Mouse (Mus musculus): ENCODE measurements around the gene Sdf2. TPM values are rescaled to one million over a fixed set of nuclear protein-coding genes. Genes with fewer than 3 reads are reported as not detected.

Sdf2 gene
- 10 to 100 TPM; 40.4 to 41.5 TPM for total RNA-seq (2023)

GRCm38 (mm10) chr11:78245627-78246317 is at the start of gene Sdf2, which contains the start of gene Supt6:
Gene Sdf2 (plus strand): TSS chr11:78245746.
Gene Supt6 (minus strand): TSS chr11:78245987.

DNA sequence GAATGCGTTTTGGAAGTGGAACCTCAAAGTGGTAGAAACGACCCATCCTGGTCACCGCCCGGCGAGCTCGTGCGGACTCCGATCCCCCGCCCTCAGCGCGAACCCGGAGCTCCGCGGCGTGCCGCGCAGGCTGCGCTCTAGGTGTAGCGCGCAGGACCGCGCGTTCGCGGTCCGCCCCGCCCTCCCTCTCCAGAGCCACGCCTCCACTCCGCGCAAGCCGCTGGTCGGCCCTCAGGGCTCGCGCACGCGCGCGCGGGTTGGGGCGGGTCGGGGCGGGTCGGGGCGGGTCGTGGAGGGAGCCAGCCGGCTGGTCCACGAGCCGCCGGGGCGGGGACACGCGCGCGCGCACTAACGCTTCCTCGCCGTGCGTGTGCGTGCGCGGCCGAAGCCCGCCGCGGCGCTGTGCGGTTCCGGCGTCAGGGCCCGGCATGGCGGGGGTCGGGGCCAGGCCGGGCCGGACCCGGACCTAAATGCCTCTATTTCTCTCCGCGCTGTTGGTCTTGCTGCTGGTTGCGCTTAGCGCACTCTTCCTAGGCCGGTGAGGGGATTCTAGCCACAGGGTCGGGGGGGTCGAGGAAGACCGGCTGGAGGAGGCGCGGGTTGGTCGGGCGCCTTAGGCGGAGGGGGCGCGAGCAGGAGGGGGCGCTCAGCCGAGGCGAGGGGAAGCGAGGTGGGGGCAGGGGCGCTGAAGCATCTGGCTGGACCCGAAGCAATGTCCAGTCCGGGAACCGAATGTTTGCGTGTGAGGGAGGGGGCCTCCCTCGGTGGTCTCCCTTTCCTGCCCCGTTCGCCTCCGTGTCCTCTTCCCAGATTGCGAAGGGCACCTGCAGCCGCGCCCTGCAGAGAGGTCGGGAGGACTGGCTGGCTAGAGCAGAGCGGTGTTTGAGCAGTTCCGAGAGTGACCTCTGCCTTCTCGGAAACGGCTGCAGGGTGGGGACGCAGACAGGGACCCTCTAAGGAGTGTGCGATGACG is 16.1 kb downstream of the Sdf2 start, which contains the start of gene 2610507B11Rik:
2610507B11Rik (plus strand) TSS at position 373 of the 973 bp plus-strand sequence.

DNA sequence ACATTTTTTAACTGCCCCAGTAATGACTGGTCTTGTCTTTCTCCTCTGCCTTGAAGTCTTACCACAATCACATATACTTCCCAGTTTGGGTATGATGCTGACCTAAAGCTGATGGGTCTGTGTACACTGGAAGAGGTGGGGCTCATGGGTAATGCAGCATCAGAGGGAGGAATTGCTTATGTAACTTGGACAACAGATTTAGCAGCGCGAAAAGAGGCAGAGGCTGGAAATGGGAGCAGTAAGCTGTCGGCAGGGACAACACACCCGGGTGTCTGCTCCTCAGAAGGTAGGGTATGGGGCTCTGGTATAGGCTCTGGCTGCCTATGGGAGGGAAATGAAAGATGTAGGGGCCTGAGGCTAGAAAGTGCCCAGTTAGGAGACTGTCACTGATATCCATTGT is 45.1 kb downstream of the Sdf2 start, which contains the start of gene BC030499:
BC030499 (plus strand) TSS at position 188 of the 400 bp plus-strand sequence.

DNA sequence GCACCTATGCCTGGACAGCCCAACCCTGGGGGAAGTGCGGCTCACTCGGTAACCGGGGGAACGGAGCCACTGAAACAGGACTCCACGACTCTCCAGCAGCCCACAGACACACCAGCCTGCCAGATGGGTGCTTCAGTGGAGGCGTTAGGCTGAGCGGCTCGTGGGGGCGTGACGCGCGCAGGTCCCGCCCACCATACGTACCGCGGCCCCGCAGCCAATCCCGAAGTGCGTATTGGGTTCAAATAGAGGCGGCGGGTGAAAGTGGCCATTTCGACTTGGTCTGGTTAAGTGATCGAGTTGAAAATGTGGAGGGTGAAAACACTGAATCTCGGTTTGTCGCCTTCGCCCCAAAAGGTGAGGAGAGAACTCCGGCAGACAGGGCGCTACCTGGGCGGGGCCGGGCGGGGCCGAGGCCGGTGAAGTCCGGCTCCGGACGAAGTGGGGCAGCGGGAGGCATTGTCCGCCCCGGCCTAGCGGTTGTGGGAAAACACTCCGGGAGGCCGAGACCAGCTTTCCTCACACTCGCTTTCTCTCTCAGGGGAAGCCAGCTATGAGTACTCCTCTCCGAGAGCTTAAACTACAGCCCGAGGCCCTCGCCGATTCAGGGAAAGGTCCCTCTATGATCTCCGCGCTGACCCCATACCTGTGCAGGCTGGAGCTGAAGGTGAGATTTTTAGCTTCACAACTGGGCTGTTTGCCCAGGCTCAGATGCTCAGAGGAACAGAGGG is 56.0 kb downstream of the Sdf2 start, which contains the start of gene Spag5:
Spag5 (plus strand) TSS at position 173 of the 728 bp plus-strand sequence.

Other genes with a start within 250 kb of the Sdf2 start
- 1 to 10 TPM; 2.3 to 2.5 TPM for gene Dhrs13, start 213.5 kb upstream of the Sdf2 start, total RNA-seq (2023)
- 100 to 1,000 TPM; 132 to 147 TPM for gene Flot2, start 207.8 kb upstream of the Sdf2 start, total RNA-seq (2023)
- 10 to 100 TPM; 15.0 to 15.1 TPM for gene Eral1, start 165.4 kb upstream of the Sdf2 start, total RNA-seq (2023)
- 10 to 100 TPM; 44.3 to 50.4 TPM for gene Fam222b, start 151.1 kb upstream of the Sdf2 start, total RNA-seq (2023)
- 1 to 10 TPM; 2.7 to 6.1 TPM for gene Traf4, start 80.2 kb upstream of the Sdf2 start, total RNA-seq (2023)
- 1 to 10 TPM; 3.0 to 5.9 TPM for gene Nek8, start 69.1 kb upstream of the Sdf2 start, total RNA-seq (2023)
- 1 to 10 TPM; 5.3 to 8.4 TPM for gene Tlcd1, start 69.0 kb upstream of the Sdf2 start, total RNA-seq (2023)
- gene Rpl23a, start 62.2 kb upstream of the Sdf2 start, total RNA-seq (2023): 1,000 to 10,000 TPM in 1 of 2 experiments, 100 to 1,000 TPM in 1; 959 to 1,073 TPM
- gene Rab34, start 57.3 kb upstream of the Sdf2 start, total RNA-seq (2023): 1 to 10 TPM in 1 of 2 experiments, under 1 TPM in 1; 1.00 to 1.3 TPM
- gene Proca1, start 52.4 kb upstream of the Sdf2 start, total RNA-seq (2023): 1 to 10 TPM; 1.6 to 1.7 TPM
- gene Supt6, start 241 bp downstream of the Sdf2 start, total RNA-seq (2023): 10 to 100 TPM; 42.0 to 45.1 TPM
- 10 to 100 TPM; 58.8 to 60.0 TPM for gene 2610507B11Rik, start 16.0 kb downstream of the Sdf2 start, total RNA-seq (2023)
- under 1 TPM; 0.22 to 0.49 TPM for gene BC030499, start 45.1 kb downstream of the Sdf2 start, total RNA-seq (2023)
- 10 to 100 TPM; 54.9 to 66.0 TPM for gene Spag5, start 55.8 kb downstream of the Sdf2 start, total RNA-seq (2023)
- gene Aldoc, start 77.2 kb downstream of the Sdf2 start, total RNA-seq (2023): 1 to 10 TPM; 1.9 to 3.7 TPM
- 10 to 100 TPM; 33.9 to 37.9 TPM for gene Pigs, start 82.7 kb downstream of the Sdf2 start, total RNA-seq (2023)
- 100 to 1,000 TPM; 114 to 116 TPM for gene Unc119, start 97.7 kb downstream of the Sdf2 start, total RNA-seq (2023)
- gene Foxn1, start 140.8 kb downstream of the Sdf2 start, total RNA-seq (2023): not detected
- not detected for gene Slc13a2, start 176.5 kb downstream of the Sdf2 start, total RNA-seq (2023)
- 1 to 10 TPM in 1 of 2 experiments, under 1 TPM in 1; 0.93 to 2.0 TPM for gene Slc46a1, start 220.0 kb downstream of the Sdf2 start, total RNA-seq (2023)